Mouse (Mus musculus): ENCODE measurements around the gene Ice1.

The Ice1 gene

DNA sequence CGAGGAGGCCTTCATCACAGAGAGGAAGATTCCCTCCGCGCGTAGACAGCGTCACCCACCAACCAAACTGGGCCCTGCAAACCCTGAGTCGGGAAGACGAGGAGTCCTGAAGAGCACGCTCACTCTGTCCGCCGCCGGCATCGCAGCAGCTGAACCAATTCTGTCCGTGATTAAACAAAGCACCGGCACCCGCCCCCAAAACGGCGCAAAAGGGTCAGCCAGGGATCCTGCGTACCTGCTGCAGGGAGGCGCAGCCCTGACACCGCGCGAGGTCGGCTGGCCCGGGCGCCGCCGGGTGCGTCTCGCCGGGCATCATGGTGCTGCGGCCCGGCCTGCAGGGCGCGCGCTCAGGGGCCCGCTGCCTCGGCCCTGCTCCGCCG lies at the start of gene Ice1:
Ice1 (minus strand) TSS at position 353 of the 380 bp plus-strand sequence.
- DNase-seq (ENCODE audit: low read depth, low spot score): peak; percentile 16

DNA sequence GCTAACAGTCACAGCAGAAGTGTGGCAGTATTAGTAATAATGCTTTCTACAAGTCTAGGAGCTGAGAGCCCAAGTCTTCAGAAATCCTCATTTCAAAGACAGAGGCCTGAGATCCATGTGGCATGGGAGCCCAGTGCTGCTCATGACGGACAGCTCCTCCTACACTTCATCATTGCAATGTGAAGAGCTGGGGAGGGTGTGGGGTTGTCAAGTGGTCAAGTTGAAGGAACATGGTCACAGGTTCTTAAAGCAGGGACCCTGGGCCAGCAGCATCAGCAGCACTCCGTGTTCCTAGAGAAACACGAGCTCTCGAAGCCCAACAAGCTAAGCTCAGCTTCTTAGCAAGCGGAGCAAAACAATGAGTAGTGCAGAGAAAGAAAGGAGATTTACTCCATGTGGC lies 48.4 kb upstream of the Ice1 start:
- no peak for DNase-seq (ENCODE audit: low read depth, low spot score)

DNA sequence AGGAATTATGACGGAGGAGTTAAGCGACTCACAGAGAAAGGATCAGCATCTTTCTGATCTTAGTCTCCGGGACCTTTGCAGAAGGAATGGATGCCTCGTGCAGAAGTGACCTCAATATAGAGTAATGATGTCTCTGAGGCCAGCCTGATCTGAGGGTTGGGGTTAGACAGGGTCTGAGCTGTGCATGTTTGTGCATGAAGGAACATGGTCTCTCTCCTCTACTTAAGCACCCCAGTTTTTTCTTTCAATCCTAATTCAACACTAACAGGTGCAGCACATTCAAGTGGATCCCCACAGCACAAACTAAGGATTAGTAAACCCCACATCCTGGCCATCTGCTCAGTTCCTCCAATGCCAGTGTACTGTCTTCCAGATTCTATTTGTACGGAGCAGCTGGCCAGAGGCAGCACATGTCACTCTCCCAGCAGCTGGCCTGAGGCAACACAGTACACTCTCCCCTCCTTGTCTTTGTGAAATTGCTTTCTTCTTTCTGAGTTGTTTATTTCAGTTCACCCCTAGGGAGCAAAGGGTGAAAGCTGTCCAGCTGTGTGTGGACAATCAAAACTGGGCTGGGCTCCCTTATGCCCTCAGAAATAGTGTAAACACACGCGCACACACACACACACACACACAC lies 47.7 kb upstream of the Ice1 start:
- DNase-seq (ENCODE audit: low read depth, low spot score): no peak

DNA sequence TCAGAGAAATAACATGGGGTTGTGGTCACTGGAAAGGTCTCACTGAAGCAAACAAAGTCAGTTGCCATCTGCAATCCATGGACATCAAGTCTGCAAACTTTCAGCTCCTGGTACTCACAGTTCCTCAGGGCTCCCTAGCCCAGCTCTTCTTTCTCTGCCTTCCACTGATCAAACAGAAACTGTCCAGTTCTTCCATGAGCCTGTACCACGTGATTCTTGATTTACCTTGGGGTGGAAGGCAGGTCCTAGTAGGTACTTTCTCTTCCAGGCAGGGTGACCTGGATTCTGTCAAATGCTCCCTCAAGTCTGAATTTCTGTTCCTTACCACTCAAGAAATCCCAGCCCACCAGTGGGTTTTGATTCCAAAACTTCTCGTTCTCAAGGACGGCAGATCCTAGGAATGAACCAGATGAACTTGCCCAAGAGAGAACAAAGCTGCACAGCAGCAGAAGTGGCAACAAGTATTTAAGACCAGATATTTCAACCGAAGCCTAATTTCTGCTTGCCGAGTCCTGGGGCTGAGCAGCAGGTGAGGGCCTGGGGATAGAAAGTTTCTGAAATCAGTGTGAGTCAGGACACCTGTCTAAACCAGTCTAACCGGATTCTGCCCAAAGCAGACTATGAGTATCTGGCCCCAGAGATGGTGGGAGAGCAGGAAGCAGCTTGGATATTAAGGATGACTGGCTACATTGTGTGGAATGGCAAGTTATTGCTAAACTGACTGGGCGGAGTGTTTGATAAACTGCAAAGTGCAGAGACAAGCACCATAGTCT lies 44.2 kb upstream of the Ice1 start:
- no peak for DNase-seq (ENCODE audit: low read depth, low spot score)

- no peak for DNase-seq (ENCODE audit: low read depth, low spot score)
Observed at GRCm38 (mm10) chr13:70680316-70680715, 42.9 kb upstream of the Ice1 start.

DNA sequence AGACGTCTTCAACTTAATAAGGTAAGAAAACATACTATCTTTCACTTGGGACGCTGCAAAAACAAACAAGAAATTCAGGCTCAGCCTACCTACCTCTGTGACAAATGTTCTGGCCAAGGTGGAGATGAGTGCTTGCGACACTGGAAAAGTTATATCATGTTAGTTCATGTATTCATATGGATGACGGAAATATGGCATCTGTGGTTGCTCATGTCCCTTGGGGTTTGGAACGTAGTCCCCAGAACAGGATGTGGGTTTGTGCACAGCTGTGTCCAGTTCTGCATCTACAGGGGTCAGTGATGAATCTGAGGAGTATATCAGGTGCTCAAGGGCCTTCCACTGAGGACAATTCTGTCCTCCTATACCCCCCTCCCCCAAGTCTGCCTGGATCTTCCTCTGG lies 40.3 kb upstream of the Ice1 start:
- no peak for DNase-seq (ENCODE audit: low read depth, low spot score)

DNA sequence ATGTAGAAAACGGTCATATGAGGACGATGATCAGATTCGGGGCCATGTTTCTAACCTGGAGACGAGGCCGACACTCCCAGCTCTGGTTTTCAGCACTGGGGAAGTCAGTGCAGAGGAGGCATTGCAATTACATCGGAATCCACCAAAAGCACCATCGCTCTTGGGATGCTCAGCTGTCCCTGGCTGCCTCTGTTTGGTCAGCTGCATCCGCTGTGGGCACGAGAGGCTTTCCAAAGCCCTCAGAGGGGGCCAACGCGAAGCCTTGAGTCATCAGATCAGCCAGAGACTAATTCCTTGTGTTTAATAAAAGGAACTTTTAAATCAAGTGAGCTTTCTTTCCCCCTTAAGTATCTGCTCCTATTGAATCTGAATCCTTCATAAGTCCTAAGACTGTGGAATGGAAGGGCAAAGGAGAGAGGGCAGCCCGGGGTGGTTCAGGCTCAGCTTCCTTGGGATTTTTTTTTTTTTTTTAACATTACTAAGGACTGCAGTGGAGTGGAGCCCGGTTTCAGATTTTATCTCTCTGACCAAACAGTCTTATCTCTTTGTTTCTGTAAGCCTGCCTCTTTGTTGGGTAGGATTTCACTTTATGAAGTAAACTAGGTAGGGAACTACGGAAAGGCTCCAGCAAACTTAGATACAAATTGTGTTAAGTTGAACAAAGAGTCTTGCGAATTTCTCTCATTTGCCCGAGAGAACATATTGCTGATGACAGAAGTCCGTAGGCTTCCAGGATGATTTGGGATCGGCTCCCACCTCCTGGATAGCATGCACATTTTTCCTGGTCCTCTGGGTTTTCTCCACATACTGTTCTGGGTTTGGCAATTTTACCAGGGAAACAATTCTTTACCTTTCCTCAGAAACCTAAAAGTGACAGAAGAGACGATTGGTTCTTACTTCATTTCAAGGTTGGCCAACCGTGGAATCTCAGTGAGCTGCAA lies 39.1 kb upstream of the Ice1 start:
- DNase-seq (ENCODE audit: low read depth, low spot score): no peak

- DNase-seq (ENCODE audit: low read depth, low spot score): no peak
Observed at GRCm38 (mm10) chr13:70674998-70675397, 37.6 kb upstream of the Ice1 start.

GRCm38 (mm10) chr13:70670080-70670479 lies 32.6 kb upstream of the Ice1 start:
- no peak for DNase-seq (ENCODE audit: low read depth, low spot score)

DNA sequence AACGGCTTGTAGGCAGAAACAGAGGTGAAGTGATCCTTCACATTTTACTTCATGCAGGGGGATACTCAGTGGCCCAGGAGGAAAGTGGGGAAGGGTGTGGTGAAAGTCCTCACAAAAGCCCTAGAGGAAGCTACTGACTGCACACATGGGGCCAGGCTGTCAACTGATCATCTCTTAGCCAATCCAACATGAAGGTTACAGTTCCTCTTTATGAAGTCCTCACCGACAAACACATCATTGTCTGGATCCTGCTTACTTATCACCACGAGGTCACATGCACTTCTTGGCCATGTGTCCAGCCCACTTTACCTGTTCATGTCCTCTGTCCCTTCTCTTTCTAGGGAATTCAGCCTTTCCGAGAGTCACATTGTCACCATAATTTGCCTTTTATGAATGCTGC lies 22.3 kb upstream of the Ice1 start:
- DNase-seq (ENCODE audit: low read depth, low spot score): no peak

- DNase-seq (ENCODE audit: low read depth, low spot score): no peak
Observed at GRCm38 (mm10) chr13:70656741-70657140, 19.3 kb upstream of the Ice1 start.

DNA sequence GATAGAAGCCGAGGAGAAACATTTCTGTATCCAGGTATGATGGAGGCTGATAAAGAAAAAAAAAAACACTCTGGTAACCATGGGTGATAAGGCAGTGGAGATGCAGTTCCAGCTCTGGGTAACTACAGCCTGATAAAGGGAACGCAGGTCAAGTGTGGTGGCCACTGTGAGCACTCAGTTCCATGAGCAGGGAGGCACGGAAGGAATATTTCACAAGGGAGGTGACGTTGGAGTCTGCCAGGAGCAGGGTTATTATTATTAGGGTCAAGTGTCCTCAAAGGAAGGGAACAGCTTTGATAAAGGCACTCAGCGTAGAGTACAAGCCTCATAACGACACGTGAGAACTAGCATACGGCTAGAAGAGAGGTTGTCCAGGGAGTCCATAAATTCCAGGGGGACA lies 18.9 kb upstream of the Ice1 start:
- no peak for DNase-seq (ENCODE audit: low read depth, low spot score)

DNA sequence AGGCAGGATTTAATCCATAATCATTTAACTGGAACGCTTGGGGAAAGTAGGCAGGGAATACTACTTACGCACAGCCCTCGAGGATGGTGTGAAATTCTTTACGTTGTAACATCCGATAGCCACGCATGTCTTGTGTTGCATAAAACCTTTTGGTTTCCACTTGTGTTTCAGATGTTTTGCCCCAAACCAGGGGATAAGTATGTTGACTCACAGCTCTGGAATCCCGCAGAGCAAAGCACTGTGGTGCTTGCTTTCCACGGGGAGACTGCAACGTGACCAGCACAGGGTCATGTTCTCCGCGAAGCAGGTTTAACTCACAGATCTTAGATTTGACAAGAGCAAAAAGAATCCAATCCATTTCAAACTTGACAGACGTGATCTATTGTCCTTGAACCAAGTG lies 18.1 kb upstream of the Ice1 start:
- no peak for DNase-seq (ENCODE audit: low read depth, low spot score)

DNA sequence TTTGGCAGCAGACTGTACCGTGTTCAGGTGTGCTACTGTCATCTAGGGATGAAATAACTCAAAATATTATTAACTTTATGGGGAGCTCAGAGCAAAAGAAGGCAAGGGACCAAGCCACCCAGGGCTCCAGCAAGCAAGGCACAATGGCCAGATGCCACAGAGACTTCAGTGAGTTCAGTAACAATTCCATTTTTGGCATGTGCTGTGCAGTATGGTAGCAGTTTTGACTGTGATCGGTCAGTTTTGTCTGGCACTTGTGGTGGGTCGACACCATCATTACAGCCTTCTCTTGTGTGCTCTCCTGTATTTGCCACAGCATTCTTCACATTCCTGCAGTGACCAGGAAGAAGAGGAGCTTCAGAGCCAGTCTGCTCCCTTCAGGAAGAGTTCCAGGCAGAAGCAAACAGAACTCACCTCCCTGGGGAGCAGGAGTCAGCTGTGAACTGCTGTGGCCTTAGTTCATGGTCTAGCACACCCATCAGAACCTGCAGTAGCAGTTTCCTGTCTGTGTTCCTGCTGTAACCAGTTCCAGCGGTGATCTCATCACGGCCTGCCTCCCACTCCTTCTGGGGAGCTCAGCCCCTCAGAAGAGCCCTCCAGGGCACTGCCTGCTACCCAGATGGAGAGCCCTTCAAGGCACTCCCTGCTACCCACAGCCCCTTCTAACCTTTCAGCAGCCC lies 16.8 kb upstream of the Ice1 start:
- no peak for DNase-seq (ENCODE audit: low read depth, low spot score)

DNA sequence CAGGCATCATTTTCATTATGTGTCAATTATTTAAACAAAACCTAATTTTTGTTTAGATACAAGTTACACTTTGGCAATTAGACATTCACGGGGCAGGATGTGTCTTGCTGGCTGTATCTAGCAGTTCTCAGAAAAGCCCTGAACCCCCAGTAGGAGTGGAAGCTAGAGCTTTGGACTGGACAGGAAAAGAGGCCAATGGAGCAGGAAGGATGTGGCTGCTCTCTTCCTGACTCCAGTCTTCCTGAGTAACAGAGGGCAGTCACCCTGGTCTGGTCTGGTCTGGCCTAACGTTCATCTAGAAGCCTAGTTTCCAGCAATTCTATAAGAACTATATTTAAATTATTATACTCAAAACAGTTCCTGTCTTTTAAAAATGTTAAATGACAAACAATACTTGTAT lies 16.0 kb upstream of the Ice1 start:
- DNase-seq (ENCODE audit: low read depth, low spot score): no peak

DNA sequence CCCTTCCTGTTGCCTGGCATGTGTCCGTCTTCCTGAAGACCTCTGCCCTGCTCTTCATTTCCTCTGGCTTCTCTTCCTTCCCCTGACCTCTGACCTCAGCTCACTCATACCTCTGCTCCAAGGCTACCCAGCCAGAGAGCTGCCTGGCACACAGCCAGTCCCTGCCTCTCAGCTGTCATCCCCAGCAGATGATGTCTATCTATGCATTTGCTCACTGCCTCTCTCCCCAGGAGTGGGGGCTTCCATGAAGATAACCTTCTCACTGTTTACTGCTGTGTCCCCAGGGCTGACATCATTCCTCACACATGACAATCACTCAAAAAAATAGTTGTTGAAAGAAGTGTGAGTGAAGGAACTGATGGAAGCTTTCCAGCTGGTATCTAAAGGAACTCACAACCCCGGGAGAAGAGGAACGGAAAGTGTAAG lies 12.6 kb upstream of the Ice1 start:
- DNase-seq (ENCODE audit: low read depth, low spot score): no peak

- DNase-seq (ENCODE audit: low read depth, low spot score): no peak
Observed at GRCm38 (mm10) chr13:70645968-70646505, 8.6 kb upstream of the Ice1 start.

DNA sequence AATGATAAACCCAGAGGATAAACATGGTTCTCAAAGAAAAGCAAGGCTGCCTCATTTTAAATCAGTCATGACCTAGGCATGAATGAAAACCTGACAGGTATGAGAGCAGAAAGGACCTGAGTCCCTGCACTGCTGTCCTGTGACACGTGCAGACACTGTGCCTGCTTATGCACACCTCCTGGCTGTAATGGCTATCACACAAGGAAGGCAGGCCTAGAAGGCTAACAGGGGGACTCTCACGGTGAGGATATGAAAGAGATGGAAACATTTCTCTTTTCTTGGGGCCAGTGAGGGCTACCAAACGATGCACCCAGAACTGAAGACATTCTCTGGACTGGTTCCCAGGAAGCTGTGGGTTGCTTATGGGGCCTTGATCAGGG lies 6.6 kb upstream of the Ice1 start:
- no peak for DNase-seq (ENCODE audit: low read depth, low spot score)

GRCm38 (mm10) chr13:70643408-70644082 lies 6.1 kb upstream of the Ice1 start:
- DNase-seq (ENCODE audit: low read depth, low spot score): peak; percentile 56

GRCm38 (mm10) chr13:70641941-70642340 lies 4.5 kb upstream of the Ice1 start:
- no peak for DNase-seq (ENCODE audit: low read depth, low spot score)

GRCm38 (mm10) chr13:70641381-70641780 lies 3.9 kb upstream of the Ice1 start:
- DNase-seq (ENCODE audit: low read depth, low spot score): no peak
